Mouse (Mus musculus): ENCODE measurements around the gene Lactb.

DNA sequence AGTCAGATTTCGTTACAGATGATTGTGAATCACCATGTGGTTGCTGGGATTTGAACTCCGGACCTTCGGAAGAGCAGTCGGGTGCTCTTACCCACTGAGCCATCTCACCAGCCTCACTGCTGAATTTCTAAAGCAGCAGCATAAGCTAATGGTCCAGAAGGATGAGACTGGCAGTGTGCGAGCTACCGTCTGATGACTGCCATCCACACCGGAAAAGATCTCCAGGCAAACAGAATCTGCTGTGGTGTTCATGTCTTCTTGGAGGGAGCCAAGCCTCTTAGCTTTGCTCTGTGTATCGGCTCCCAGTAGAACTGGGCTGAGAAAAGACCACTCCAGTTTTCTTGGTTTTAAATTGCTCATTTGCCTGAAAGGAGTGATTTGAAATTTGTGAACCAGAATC lies 24.4 kb upstream of the Lactb start:
- TF ChIP-seq POLR2A (IDR thresholded peaks at IDR 0.05; ENCODE audit: extremely low read depth, insufficient read depth, low read length) (no peak), CTCF (IDR thresholded peaks at IDR 0.05; ENCODE audit: extremely low read depth, insufficient read depth, low read length) (no peak)

Data from cortical plate, adult 2 months (tissue).